Mouse (Mus musculus): ENCODE data around the gene Mrvi1.

Gene Mrvi1

DNA sequence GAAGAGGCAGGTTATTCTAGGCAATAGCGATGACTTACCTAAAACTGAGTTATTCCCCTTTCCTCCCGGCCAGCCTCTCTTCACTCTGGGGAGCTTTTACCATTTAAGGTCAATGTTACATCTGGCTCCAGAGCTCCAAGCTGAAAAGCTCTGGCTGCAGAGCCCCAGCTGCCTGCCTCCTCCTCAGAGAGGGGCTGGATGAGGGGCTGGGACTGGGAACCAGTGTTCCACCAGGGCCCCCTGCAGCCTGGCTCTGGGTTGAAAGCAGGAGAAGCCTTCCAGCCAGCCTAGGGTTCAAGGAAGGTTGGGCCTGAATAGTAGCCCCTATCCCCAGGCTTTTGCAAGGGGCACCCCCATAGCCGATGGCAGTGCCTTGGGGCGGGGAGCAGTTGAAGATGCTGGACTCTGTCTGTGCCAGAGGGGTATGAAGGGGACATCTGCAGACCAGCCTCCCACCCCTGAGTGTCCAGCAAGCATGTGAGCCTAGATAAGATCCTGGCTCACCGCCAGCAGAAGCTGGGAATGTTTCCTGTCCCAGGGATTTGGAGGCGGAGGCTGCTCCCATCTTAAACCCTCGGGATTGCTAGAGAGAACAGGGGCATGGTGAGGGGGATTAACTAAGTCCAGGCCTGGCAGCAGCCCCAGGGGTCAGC is at the start of gene Mrvi1:
Mrvi1 (minus strand) TSS at position 409 of the 653 bp plus-strand sequence.
- DNase-seq (ENCODE audit: low spot score in 2 of 2), result no peak

GRCm38 (mm10) chr7:111029046-111029553 is 46.8 kb upstream of the Mrvi1 start:
- DNase-seq (ENCODE audit: low spot score in 2 of 2), result no peak

- DNase-seq (ENCODE audit: low spot score in 2 of 2), result peak; percentile 93 to 96
These were observed 46.2 kb upstream of the Mrvi1 start, which contains the start of gene Ctr9 for GRCm38 (mm10) chr7:111028281-111029045. TSS of gene Ctr9 (plus strand) at chr7:111028951.

GRCm38 (mm10) chr7:111024912-111025311 is 42.7 kb upstream of the Mrvi1 start:
- no peak for DNase-seq (ENCODE audit: low spot score in 2 of 2)

- DNase-seq (ENCODE audit: low spot score in 2 of 2), result no peak
These were observed 41.9 kb upstream of the Mrvi1 start for GRCm38 (mm10) chr7:111024068-111024594.

DNA sequence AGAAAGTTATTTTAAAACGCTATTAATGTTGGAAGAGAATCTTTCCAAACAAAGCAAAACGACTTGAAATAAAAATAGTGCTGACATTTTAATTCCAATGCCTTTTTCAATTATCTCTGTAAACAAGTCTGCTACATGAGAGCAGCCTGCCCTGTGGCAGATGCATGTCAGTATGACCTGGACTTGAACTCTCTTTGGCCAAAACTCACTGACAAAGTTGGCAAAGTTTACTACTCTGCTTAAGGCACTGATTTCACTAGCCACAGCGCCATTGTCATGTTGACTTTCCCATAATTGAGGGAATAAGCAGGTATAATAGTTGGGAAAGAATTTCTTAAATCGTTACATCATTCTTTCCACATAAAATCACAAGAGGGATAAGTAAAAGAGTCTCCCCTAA is 38.6 kb upstream of the Mrvi1 start:
- DNase-seq (ENCODE audit: low spot score in 2 of 2), result no peak

DNA sequence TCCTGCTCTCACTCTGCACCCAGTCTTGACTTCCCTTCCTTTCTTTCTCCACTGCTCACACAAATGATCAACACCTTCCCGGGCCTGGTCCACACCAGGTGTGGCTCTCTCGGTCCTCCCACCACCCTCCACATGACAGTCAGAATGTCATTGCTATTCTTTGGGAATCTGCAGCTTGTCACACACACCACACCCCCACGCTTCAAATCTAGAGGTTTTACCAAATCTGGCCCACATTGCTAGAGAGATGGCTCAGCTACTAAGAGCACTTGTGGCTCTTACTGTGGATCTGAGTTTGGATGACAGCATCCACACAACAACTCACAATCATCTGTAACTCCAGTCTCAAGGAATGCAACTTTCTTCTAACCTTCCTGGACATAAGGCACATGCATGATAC is 34.7 kb upstream of the Mrvi1 start:
- DNase-seq (ENCODE audit: low spot score in 2 of 2), result peak in 1 of 2 experiments; percentile 17

DNA sequence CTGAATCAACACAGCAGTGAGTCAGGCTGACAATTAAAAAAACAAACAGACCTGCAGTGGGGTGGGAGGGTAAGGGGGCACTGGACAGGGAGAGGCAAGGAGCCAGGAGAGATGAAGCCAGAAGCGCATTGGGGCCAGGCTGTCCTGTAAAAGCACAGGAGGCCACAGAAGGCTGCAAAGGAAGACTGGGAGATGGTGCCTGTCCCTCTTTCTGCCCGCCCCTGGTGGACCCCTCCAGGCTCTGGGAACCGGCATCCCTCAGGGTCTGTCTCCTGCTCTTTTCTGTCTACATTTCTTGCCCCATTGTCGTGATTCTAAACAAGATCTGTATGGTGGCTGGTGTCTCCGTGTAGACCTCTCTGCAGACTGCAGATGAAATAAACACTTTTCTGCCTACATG is 33.5 kb upstream of the Mrvi1 start:
- no peak for DNase-seq (ENCODE audit: low spot score in 2 of 2)

- DNase-seq (ENCODE audit: low spot score in 2 of 2), result peak; percentile 82 to 86
These were observed 32.6 kb upstream of the Mrvi1 start for GRCm38 (mm10) chr7:111014893-111015292.

DNA sequence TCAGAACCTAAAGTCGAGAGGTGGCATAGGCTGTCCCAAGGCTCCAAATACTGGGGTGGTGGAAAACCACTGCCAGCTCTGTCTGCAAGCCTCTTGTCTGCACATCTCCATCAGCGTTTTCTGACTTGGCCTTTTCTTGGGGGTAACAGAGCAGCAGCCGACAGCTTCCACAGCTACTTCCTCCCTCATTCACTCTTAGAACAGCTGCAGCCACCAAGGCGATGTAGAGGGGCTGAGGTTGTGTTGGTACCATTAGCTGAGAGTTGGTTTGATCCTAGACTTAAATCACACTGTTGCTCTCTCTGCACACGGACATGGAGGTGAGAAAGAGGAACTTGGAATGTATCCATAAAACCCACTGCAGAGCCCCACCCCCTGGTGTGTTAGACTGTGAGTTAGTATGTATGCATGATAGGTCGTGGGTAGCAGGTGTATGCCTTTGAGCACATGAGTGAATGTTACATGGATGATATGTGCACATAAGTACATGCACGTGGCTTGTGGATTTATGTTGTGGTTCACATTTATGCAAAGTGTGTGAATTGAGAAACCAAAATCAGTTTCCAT is 31.9 kb upstream of the Mrvi1 start:
- DNase-seq (ENCODE audit: low spot score in 2 of 2), result no peak

DNA sequence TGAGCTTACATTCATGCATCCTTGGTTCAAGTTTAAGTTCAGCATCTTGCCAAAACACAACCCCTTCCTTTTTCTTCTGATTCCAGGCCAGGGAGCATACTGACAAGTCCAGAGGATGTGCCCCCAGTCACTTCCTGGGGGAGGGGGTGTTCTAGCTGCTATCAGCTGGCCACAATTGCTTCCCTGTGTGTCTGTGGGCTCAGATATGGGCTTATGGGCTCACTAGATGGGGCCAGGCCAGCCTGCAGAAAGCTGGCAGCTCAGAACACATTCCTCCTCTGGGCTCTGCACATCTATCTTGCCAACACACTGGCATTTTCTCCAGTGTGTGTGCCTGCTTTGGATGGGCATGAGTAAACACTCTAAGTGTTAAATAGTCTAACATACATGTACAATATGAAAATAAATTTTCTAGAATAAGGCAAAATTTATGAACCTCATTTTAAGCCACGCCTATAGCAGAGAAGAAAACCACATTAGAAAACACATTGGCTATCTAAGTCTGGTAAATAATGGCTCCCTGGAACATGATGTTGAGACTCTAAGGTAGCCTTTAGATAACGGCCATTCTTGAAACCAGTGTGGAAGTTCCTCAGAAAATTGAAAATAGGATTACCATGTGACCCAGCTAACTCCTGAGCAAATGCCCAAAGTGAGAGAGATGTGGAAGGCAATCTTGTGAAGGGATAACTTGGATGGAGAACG is 22.0 kb upstream of the Mrvi1 start:
- no peak for DNase-seq (ENCODE audit: low spot score in 2 of 2)

DNA sequence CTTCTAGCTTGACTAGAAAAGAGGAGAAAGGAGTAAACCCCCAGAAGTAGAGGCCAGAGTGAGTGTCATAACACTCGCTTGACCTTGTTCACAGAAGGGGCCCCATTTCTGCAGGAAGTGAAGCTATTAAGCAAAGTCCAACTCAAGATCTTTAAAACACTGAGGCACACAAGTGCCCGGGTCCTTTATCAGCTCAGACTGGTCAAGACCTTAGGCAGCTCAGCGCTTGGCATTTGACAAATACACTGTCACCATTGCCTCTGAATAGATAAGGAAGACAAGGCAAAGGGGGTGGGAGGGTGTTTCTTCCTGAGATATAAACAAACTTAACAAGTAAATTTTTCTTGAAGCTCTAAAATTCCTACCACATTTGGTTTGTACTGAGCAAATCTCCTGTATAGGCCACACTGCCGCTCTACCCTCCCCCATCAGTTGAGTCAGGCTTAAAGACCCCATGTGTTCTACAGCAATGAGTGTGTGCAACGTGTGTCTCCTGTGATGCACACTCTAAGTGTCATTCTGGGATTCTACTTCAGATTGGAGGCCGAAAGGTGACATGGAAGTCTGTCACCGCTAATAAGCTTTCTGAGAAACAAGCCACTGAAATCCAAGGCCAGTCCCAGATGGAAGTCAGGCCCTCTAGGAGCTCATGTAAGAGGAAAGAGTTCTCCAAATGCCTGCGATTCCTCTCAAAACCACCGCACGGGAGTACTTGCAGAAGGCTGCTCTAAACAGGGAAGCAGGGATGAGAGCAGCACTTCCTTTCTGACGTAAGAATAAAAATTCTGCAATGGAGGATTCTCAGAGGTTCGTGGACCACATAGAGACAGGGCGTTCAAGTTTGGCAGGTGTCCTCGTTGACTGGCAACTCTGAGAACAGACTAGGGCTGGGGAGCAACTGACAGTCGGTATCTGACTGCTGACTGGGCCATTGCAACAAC is 16.9 kb upstream of the Mrvi1 start:
- DNase-seq (ENCODE audit: low spot score in 2 of 2), result no peak

DNA sequence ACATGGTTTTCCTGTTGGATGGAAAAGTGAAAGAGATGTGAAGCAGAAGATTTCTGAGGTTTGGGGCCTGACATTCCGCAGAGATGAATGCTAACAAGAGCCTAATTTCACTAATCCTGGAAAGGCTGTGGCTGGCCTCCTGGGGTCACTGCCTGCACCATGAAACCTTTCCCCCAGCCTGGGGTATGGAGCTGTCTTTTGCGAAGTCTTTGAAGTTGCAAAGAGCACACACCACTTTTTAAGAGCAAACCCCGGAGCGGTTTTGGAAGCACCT is 8.9 kb upstream of the Mrvi1 start:
- no peak for DNase-seq (ENCODE audit: low spot score in 2 of 2)

- no peak for DNase-seq (ENCODE audit: low spot score in 2 of 2)
These were observed 8.3 kb upstream of the Mrvi1 start for GRCm38 (mm10) chr7:110990356-110991220.

GRCm38 (mm10) chr7:110989286-110989879 is 7.1 kb upstream of the Mrvi1 start:
- no peak for DNase-seq (ENCODE audit: low spot score in 2 of 2)

DNA sequence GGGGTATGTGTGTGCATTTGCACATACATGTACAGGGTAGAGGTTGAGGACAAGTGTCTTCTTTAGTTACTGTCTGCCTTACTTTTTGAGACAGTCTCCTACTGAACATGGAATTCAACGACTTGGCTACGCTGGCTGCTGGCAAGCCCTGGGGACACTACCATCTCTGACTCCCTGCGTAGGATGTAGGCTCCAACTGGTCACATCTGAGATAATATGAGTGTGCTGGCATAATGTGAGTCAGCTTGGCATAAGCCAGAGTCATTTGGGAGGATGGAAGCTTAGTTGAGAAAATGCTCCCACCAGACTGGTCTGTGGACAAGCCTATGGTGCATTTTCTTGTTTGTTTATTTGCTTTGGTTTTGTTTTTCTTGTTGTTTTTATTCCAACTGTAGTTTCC is 5.8 kb upstream of the Mrvi1 start:
- peak; percentile 49 to 53 for DNase-seq (ENCODE audit: low spot score in 2 of 2)

DNA sequence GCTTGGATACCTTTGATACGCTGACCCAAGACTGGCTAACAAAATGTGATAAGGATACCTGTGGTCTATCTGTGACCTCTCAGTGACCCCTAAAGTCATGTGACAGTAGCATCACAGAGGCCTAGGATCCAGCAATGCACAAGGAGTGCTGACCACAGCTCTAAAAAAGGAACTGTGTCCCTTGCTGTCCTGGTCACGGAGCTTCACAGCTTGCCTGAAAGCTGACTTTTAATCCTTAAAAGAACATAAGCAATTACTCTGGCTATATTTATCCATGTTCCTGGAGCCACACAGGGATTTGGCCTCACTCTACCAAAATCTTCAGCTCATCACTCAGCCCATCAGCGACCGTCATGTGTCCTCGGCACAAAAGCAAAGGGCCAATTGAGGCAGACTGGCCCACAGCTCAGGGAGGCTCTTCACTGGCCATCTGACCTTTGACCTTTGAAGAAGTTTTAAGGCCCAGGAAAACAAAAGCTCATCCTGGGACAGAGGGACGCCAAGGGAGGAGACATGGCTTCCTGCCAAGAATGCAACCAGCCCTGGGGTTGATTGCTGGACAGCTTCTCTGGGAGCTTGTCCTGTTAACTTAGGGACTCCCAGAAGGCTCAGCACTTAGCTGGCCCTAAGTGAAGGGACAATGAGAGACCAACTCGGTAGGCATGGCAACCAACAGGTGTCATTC is 3.5 kb upstream of the Mrvi1 start:
- DNase-seq (ENCODE audit: low spot score in 2 of 2), result no peak

DNA sequence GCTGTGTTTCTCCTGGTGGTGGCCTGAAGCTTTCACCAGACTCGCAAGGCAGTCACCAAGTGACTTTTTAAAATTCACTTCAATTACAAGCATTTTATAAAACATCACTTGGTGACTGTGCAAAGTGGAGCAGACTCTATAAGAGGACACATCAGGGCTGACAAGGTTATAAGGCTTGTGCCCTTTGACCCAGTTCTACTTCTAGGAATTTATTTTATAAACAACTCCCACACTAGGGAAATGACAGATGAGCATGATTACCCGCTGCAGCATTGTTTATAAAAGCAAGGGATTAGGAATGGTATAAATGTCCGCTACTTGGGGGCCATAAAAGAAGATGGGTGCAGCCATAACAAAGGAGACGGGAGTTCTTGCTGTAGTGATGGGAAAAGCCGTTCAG is 1.4 kb upstream of the Mrvi1 start:
- no peak for DNase-seq (ENCODE audit: low spot score in 2 of 2)

DNA sequence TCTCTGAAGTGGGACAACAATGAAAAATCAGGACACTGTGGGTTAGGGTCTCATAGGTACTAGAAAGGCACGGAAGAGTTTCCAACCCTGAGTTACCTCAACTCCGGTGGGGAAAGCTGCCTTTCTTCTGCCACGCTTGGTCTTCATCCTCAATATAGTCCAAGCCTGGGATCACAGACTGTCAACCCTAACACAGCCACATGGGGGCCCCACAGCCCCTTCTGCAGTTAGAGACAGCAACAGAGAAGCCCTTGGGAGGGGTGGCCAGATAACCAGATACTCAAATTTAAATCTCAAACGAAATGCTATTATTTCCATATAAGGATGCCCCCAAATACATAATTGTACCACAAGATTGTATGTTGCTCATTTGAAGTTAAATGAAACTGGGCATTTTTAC is 503 bp upstream of the Mrvi1 start:
- peak; percentile 38 to 39 for DNase-seq (ENCODE audit: low spot score in 2 of 2)

Data from right cerebral cortex, adult 2 months (tissue).